17 mouse cellular contexts compared by ENCODE assay signal in genomic region chr8:117357491-117358467, GRCm38 (mm10).
DNase-seq lines count a peak whose midpoint lies in the region; ATAC-seq and TF ChIP-seq lines count a peak whose summit lies in the region.
"Had no signal": no experiment of that assay in that cellular context is flagged by ENCODE, and none has a peak within 500 bp of the region (broad histone marks: within the 10 kb centered on the region; RNA-seq: fewer than 3 reads in every experiment).

No protein-coding gene starts in this region.

- no peaks in the 10 kb centered on the region for H3K36me3 ChIP-seq in heart, adult 2 months (ENCODE audit: control insufficient read depth, insufficient read depth, low read length)
- no peaks in the 10 kb centered on the region for H3K36me3 ChIP-seq in heart, embryonic 11.5 days (ENCODE audit: control insufficient read depth, insufficient read depth, low read length)
- no peaks in the 10 kb centered on the region for H3K36me3 ChIP-seq in liver, adult 2 months (ENCODE audit: control insufficient read depth, insufficient read depth, low read length)
- H3K36me3 ChIP-seq in liver, embryonic 12.5 days, result peaks cover 17% of the 10 kb centered on the region; the same call in 1 of the 2 replicates
- H3K36me3 ChIP-seq in intestine, postnatal 0 days (ENCODE audit: control insufficient read depth, insufficient read depth), result peaks cover 8% of the 10 kb centered on the region; the same call in 1 of the 2 replicates
- H3K36me3 ChIP-seq: midbrain, embryonic 15.5 days had no signal

- intact Hi-C loops in heart, adult 2 months (cut with DNase I), result no loop called here

- no peak overlapping the region for H3K9ac ChIP-seq in heart, adult 2 months (ENCODE audit: low read depth, low read length)
- no peak overlapping the region for H3K9ac ChIP-seq in heart, embryonic 11.5 days (ENCODE audit: low read depth, low read length)
- peak overlapping the region; percentile 31; the same call in 1 of the 2 replicates for H3K9ac ChIP-seq in liver, adult 2 months (ENCODE audit: low read depth, low read length)
- no peak overlapping the region for H3K9ac ChIP-seq in liver, embryonic 12.5 days
- H3K9ac ChIP-seq in intestine, postnatal 0 days (ENCODE audit: low read depth, low read length), result no peak overlapping the region
- H3K9ac ChIP-seq: forebrain, postnatal 0 days; midbrain, embryonic 15.5 days had no signal

- no peak for TF ChIP-seq EP300 in heart, adult 2 months (IDR thresholded peaks at IDR 0.05; ENCODE audit: insufficient read depth, low read depth, low read length)

- no peak for TF ChIP-seq CTCF in heart, adult 2 months (IDR thresholded peaks at IDR 0.05)
- no peak for TF ChIP-seq CTCF in liver, adult 2 months (IDR thresholded peaks at IDR 0.05; ENCODE audit: low read depth, low read length)
- TF ChIP-seq CTCF in intestine, postnatal 0 days (IDR thresholded peaks at IDR 0.05; ENCODE audit: low read depth), result no peak

- no peak for TF ChIP-seq POLR2A in heart, adult 2 months (IDR thresholded peaks at IDR 0.05; ENCODE audit: insufficient read depth, low read depth, low read length)
- TF ChIP-seq POLR2A in liver, adult 2 months (IDR thresholded peaks at IDR 0.05; ENCODE audit: extremely low read depth, insufficient read depth, low read length), result no peak

- WGBS in heart, adult 2 months, result 69% methylated on average over 16 of the region's 16 CpGs
- 87% methylated on average over 16 of the region's 16 CpGs for WGBS in heart, embryonic 11.5 days (ENCODE audit: insufficient replicate concordance)
- 53% methylated on average over 16 of the region's 16 CpGs for WGBS in liver, adult 2 months
- WGBS in liver, embryonic 12.5 days (ENCODE audit: insufficient replicate concordance), result 85% methylated on average over 16 of the region's 16 CpGs
- 61% methylated on average over 16 of the region's 16 CpGs for WGBS in intestine, postnatal 0 days

- no peaks in the 10 kb centered on the region for H3K27me3 ChIP-seq in heart, adult 2 months (ENCODE audit: control insufficient read depth, insufficient read depth, low read length)
- no peaks in the 10 kb centered on the region for H3K27me3 ChIP-seq in heart, embryonic 11.5 days (ENCODE audit: control insufficient read depth, insufficient read depth, low read length)
- H3K27me3 ChIP-seq in liver, adult 2 months (ENCODE audit: control insufficient read depth, insufficient read depth, low read length), result no peaks in the 10 kb centered on the region
- no peaks in the 10 kb centered on the region for H3K27me3 ChIP-seq in liver, embryonic 12.5 days (replicated peaks)
- no peaks in the 10 kb centered on the region for H3K27me3 ChIP-seq in intestine, postnatal 0 days (replicated peaks; ENCODE audit: control insufficient read depth, insufficient read depth, low read length)
- H3K27me3 ChIP-seq: midbrain, embryonic 15.5 days had no signal

- H3K79me2 ChIP-seq in heart, adult 2 months (replicated peaks; ENCODE audit: control insufficient read depth, insufficient read depth, low read length), result no peaks in the 10 kb centered on the region
- H3K79me2 ChIP-seq in liver, adult 2 months (ENCODE audit: control insufficient read depth, insufficient read depth, low read length), result peaks cover 67% of the 10 kb centered on the region

- no peaks in the 10 kb centered on the region; the same call in 1 of the 2 replicates for H3K9me3 ChIP-seq in heart, embryonic 11.5 days (replicated peaks; ENCODE audit: control insufficient read depth, low read length)
- no peaks in the 10 kb centered on the region for H3K9me3 ChIP-seq in liver, embryonic 12.5 days (replicated peaks)
- H3K9me3 ChIP-seq in intestine, postnatal 0 days (ENCODE audit: control insufficient read depth), result no peaks in the 10 kb centered on the region
- H3K9me3 ChIP-seq: midbrain, embryonic 15.5 days had no signal

- no peak overlapping the region for H3K4me3 ChIP-seq in heart, adult 2 months
- no peak overlapping the region for H3K4me3 ChIP-seq in heart, embryonic 11.5 days (ENCODE audit: low read depth, low read length)
- no peak overlapping the region for H3K4me3 ChIP-seq in liver, adult 2 months (ENCODE audit: insufficient read depth, low read depth, low read length)
- no peak overlapping the region for H3K4me3 ChIP-seq in liver, embryonic 12.5 days
- no peak overlapping the region for H3K4me3 ChIP-seq in intestine, postnatal 0 days (ENCODE audit: low read depth, low read length)
- H3K4me3 ChIP-seq: midbrain, embryonic 15.5 days had no signal

- no peak for ATAC-seq in heart, embryonic 11.5 days (replicated peaks; ENCODE audit: insufficient number of reproducible peaks, low FRiP score, low TSS enrichment)
- ATAC-seq in liver, embryonic 12.5 days, result no peak
- peak; percentile 50 for ATAC-seq in intestine, postnatal 0 days
- ATAC-seq: forebrain, postnatal 0 days; inflammation-experienced regulatory T-cells, adult 6 months; midbrain, embryonic 15.5 days had no signal

- peak; percentile 43 to 45 for DNase-seq in heart, adult 2 months
- no peak for DNase-seq in liver, adult 2 months (ENCODE audit: extremely low read depth, low read depth, low spot score)
- DNase-seq in adrenal gland, adult 2 months, result peak; percentile 93
- no peak for DNase-seq in layer of hippocampus, postnatal 10 days (ENCODE audit: low spot score in 2 of 2)
- no peak for DNase-seq in cerebellum, postnatal 36 days
- DNase-seq: cerebellum, adult 18-20 months; forebrain, postnatal 0 days; heart, adult 11 months; lung, adult 18-20 months; retina, postnatal 1 day; spleen, adult 18-20 months; thymus, postnatal 25 days had no signal

- peaks cover 6% of the 10 kb centered on the region for H3K4me1 ChIP-seq in heart, adult 2 months (ENCODE audit: control insufficient read depth, insufficient read depth, low read length)
- peaks cover 35% of the 10 kb centered on the region for H3K4me1 ChIP-seq in heart, embryonic 11.5 days (ENCODE audit: control insufficient read depth, insufficient read depth, low read length)
- peaks cover 37% of the 10 kb centered on the region for H3K4me1 ChIP-seq in liver, adult 2 months (ENCODE audit: control insufficient read depth, insufficient read depth, low read length)
- H3K4me1 ChIP-seq in liver, embryonic 12.5 days, result peaks cover 95% of the 10 kb centered on the region
- peaks cover 33% of the 10 kb centered on the region for H3K4me1 ChIP-seq in intestine, postnatal 0 days (replicated peaks; ENCODE audit: control insufficient read depth, insufficient read depth, low read length)

- no peak overlapping the region for H3K27ac ChIP-seq in heart, adult 2 months
- H3K27ac ChIP-seq in heart, embryonic 11.5 days (ENCODE audit: low read depth, low read length), result no peak overlapping the region
- H3K27ac ChIP-seq in liver, adult 2 months (replicated peaks; ENCODE audit: insufficient read depth, low read depth, low read length), result peak overlapping the region; percentile 50; the same call in 1 of the 2 replicates
- no peak overlapping the region for H3K27ac ChIP-seq in liver, embryonic 12.5 days
- peak overlapping the region; percentile 83 for H3K27ac ChIP-seq in intestine, postnatal 0 days (ENCODE audit: low read depth, low read length)
- H3K27ac ChIP-seq: midbrain, embryonic 15.5 days had no signal

- H3K4me2 ChIP-seq in heart, embryonic 11.5 days, result no peak overlapping the region
- H3K4me2 ChIP-seq in liver, embryonic 12.5 days, result no peak overlapping the region
- H3K4me2 ChIP-seq in intestine, postnatal 0 days (replicated peaks; ENCODE audit: low read depth), result peak overlapping the region; percentile 17; the same call in 1 of the 2 replicates
- H3K4me2 ChIP-seq: midbrain, embryonic 15.5 days had no signal

Comparison
In these comparisons a context has a peak if more than half of its experiments do, and no peak if none do; other contexts are left out.
1. H3K27ac ChIP-seq: peak in liver, adult 2 months (single experiment) and intestine, postnatal 0 days (single experiment); none in heart, adult 2 months (single experiment), heart, embryonic 11.5 days (single experiment) and liver, embryonic 12.5 days (single experiment).
2. DNase-seq: peak in heart, adult 2 months (2 of 2) and adrenal gland, adult 2 months (single experiment); none in liver, adult 2 months (single experiment), layer of hippocampus, postnatal 10 days (0 of 2) and cerebellum, postnatal 36 days (0 of 2).